Mouse (Mus musculus): ENCODE data around the gene Rgl1.

- TF ChIP-seq CTCF (IDR thresholded peaks at IDR 0.05; ENCODE audit: low read depth), result no peak
- TF ChIP-seq EP300 (optimal IDR thresholded peaks at IDR 0.05), result no peak
Measured at GRCm38 (mm10) chr1:152563282-152563681, 202.9 kb downstream of the Rgl1 start.

Data from stomach, postnatal 0 days (tissue).